Mouse (Mus musculus) small intestine, adult 2 months (tissue): ENCODE data around the gene Galnt9.

Experiments used
- CTCF ChIP-seq: fragments of 200-500 bp; IDR thresholded peaks from 2 replicates; pipeline ENCODE4 v1.5.1; 2012; ENCODE audit warnings: low read depth, mild to moderate bottlenecking, control low read depth, inconsistent platforms, low read length, moderate library complexity, mixed read lengths; ENCODE audit not compliant: insufficient replicate concordance, insufficient read length; ENCODE audit errors: extremely low read depth
- POLR2A ChIP-seq: fragments of 200-500 bp; IDR thresholded peaks from 2 replicates; pipeline ENCODE4 v1.6.1; 2012; ENCODE audit warnings: low read depth, mild to moderate bottlenecking, control low read depth, inconsistent platforms, low read length, moderate library complexity

GRCm38 (mm10) chr5:110541456-110541855 lies 2.7 kb upstream of the Galnt9 start:
- TF ChIP-seq CTCF (no peak), POLR2A (no peak)
